Mouse (Mus musculus) thymus, adult 2 months (tissue): Measurements from ENCODE around the gene Med15. TPM values are rescaled to one million over a fixed set of nuclear protein-coding genes. Genes with fewer than 3 reads are reported as not detected.

Experiments
- DNase-seq: peaks from one replicate; pipeline ENCODE4 v3.0.0; 2021
- H3K27ac ChIP-seq: fragments of 200-500 bp; 2 replicates; pipeline ENCODE4 v1.5.1; 2012; ENCODE audit warnings: low read length, control low read depth; ENCODE audit not compliant: control insufficient read depth, insufficient read depth
- H3K27me3 ChIP-seq: fragments of 200-500 bp; 2 replicates; pipeline ENCODE4 v1.6.1; 2012; ENCODE audit warnings: mild to moderate bottlenecking, low read length, moderate library complexity, mixed read lengths; ENCODE audit not compliant: control insufficient read depth, insufficient read depth
- H3K36me3 ChIP-seq: fragments of 200-500 bp; 2 replicates; pipeline ENCODE4 v1.6.1; 2012; ENCODE audit warnings: mild to moderate bottlenecking, low read length, moderate library complexity; ENCODE audit not compliant: control insufficient read depth, insufficient read depth
- H3K4me1 ChIP-seq: fragments of 200-500 bp; replicated peaks from 2 replicates; pipeline ENCODE4 v1.6.1; 2012; ENCODE audit warnings: low read length; ENCODE audit not compliant: control insufficient read depth, insufficient read depth
- H3K4me3 ChIP-seq: fragments of 200-500 bp; 2 replicates; pipeline ENCODE4 v1.5.1; 2012; ENCODE audit warnings: mild to moderate bottlenecking, low read length, control low read depth, moderate library complexity; ENCODE audit not compliant: control insufficient read depth, insufficient read depth
- CTCF ChIP-seq: fragments of 200-500 bp; IDR thresholded peaks from 2 replicates; pipeline ENCODE4 v1.5.1; 2012; ENCODE audit warnings: mild to moderate bottlenecking, control low read depth, low read length, moderate library complexity, borderline replicate concordance; ENCODE audit not compliant: control insufficient read depth, poor library complexity, insufficient read depth; ENCODE audit errors: extremely low read depth
- POLR2A ChIP-seq: fragments of 200-500 bp; IDR thresholded peaks from 2 replicates; pipeline ENCODE4 v1.6.1; 2012; ENCODE audit warnings: mild to moderate bottlenecking, low read length, control low read depth, moderate library complexity; ENCODE audit not compliant: control insufficient read depth, poor library complexity, insufficient read depth; ENCODE audit errors: extremely low read depth
- WGBS: fragments of 180-500 bp; shearing (Covaris S2); methylation state at CpG from one replicate; pipeline ENCODE4 v1.1.7; 2018; 5-methylcytosine and 5-hydroxymethylcytosine counted together
- polyA plus RNA-seq: library from polyadenylated mRNA; depleted of rRNA; stranded (reverse); fragments of >200 nt; gene quantifications from 2 replicates; pipeline ENCODE4 v1.2.3, GENCODE M21; 2012

Gene Med15
- polyA plus RNA-seq, 1 experiment = 286 TPM

GRCm38 (mm10) chr16:17639081-17639480 is 93.6 kb downstream of the Med15 start:
- peaks cover 20% of the 10 kb centered on the region; the same call in 1 of the 2 replicates for H3K36me3 ChIP-seq
- TF ChIP-seq POLR2A (no peak), CTCF (no peak)
- H3K27ac ChIP-seq = no peak overlapping the region

GRCm38 (mm10) chr16:17638036-17638628 is 94.6 kb downstream of the Med15 start:
- H3K36me3 ChIP-seq = peaks cover 22% of the 10 kb centered on the region
- TF ChIP-seq POLR2A = no peak
- 96% methylated on average over 9 of the region's 9 CpGs for WGBS
- DNase-seq = no peak
- no peaks in the 10 kb centered on the region for H3K4me1 ChIP-seq
- no peak overlapping the region for H3K27ac ChIP-seq
- no peak overlapping the region for H3K4me3 ChIP-seq
- no peaks in the 10 kb centered on the region for H3K27me3 ChIP-seq

More at GRCm38 (mm10) chr16:17639081-17639480, 93.6 kb downstream of the Med15 start:
- DNase-seq = no peak
- H3K27me3 ChIP-seq = no peaks in the 10 kb centered on the region
- no peaks in the 10 kb centered on the region for H3K4me1 ChIP-seq
- 98% methylated on average over 3 of the region's 3 CpGs for WGBS
- no peak overlapping the region for H3K4me3 ChIP-seq

GRCm38 (mm10) chr16:17637610-17638009 is 95.1 kb downstream of the Med15 start:
- TF ChIP-seq POLR2A = no peak
- TF ChIP-seq CTCF = no peak
- Histone ChIP-seq H3K4me3 (no peak overlapping the region), H3K4me1 (no peaks in the 10 kb centered on the region), H3K27me3 (no peaks in the 10 kb centered on the region), H3K36me3 (peaks cover 22% of the 10 kb centered on the region), H3K27ac (no peak overlapping the region)
- 94% methylated on average over 2 of the region's 2 CpGs for WGBS
- DNase-seq = no peak

GRCm38 (mm10) chr16:17636904-17637303 is 95.8 kb downstream of the Med15 start:
- TF ChIP-seq POLR2A = no peak
- no peak for TF ChIP-seq CTCF
- 95% methylated on average over 2 of the region's 2 CpGs for WGBS
- Histone ChIP-seq H3K27ac (no peak overlapping the region), H3K4me1 (no peaks in the 10 kb centered on the region), H3K4me3 (no peak overlapping the region), H3K27me3 (no peaks in the 10 kb centered on the region), H3K36me3 (peaks cover 25% of the 10 kb centered on the region)
- no peak for DNase-seq

- no peak overlapping the region for H3K4me3 ChIP-seq
- no peaks in the 10 kb centered on the region for H3K4me1 ChIP-seq
- H3K36me3 ChIP-seq = peaks cover 37% of the 10 kb centered on the region
- TF ChIP-seq POLR2A = no peak
- TF ChIP-seq CTCF = no peak
- H3K27ac ChIP-seq = no peak overlapping the region
- 93% methylated on average over 8 of the region's 8 CpGs for WGBS
- no peak for DNase-seq
- H3K27me3 ChIP-seq = no peaks in the 10 kb centered on the region
Observed at GRCm38 (mm10) chr16:17633481-17634181, 99.1 kb downstream of the Med15 start.

GRCm38 (mm10) chr16:17632580-17632979 is 100.1 kb downstream of the Med15 start:
- Histone ChIP-seq H3K27me3 (no peaks in the 10 kb centered on the region), H3K36me3 (peaks cover 40% of the 10 kb centered on the region), H3K27ac (no peak overlapping the region), H3K4me3 (no peak overlapping the region), H3K4me1 (no peaks in the 10 kb centered on the region)
- no peak for DNase-seq
- no peak for TF ChIP-seq POLR2A
- no peak for TF ChIP-seq CTCF
- WGBS = 99% methylated on average over 2 of the region's 2 CpGs
